Mouse (Mus musculus): Measurements from ENCODE around the gene Oip5.
A peak's percentile ranks its signal among the peaks of the same experiment; 100 is the strongest.
"Not testable (repeated sequence)": the region's sequence is repeated elsewhere in the genome, so short reads cannot be mapped to it uniquely, and the experiment has no call there.

The Oip5 gene

DNA sequence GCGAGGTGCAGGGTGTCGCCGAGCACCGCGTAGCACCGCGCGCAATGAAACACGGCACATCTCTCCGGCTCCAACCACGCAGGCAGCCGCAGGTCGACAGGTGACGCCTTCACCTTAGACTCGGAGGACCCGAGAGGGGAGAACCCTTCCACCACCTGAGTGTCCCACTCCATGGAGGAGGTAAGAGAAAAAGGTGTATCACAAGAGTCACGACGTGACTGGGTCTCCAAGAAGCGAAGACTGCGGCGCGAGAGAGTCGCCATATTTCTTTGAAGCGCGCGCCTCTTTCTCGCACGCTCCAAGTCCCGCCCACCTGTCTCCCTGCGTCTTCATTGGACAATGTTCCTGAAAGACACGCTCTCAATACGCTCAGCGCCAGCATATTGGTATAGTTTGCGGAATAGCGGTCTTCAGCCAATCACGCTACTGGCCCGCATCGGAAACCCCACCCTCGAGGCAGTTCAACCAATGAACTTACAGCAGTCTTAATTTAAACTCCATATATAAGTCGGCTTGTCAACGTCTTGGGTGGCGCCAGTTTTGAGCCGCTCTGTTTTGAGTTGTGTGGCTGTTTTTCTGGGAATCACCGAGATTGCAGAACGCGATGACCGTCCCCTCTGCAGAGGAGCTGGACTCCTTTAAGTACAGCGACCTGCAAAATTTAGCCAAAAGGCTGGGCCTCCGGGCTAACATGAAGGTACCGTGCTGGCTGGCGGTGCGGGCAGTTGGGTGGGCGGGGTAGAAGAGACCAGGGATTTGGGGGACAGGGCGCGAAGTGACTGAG lies at the start of gene Oip5, which contains the start of gene Nusap1:
Oip5 (minus strand) TSS at position 271 of the 784 bp plus-strand sequence.
Nusap1 (plus strand) TSS at position 100 of the 784 bp plus-strand sequence.
- DNase-seq (ENCODE audit: low read depth, low spot score): peak; percentile 93

DNA sequence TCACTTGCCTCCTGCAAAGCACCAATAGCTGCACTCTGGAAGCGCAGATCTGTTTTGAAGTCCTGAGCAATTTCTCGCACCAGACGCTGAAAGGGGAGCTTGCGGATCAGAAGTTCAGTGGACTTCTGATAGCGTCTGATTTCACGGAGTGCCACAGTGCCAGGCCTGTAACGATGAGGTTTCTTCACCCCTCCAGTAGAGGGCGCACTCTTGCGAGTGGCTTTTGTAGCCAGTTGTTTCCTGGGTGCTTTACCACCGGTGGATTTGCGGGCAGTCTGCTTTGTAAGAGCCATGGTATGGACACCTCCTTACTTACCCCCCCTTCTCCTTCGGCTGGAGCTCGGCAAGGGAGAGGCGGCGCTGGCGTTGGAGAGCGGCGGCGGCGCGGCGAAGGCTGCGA lies 47.5 kb upstream of the Oip5 start:
- not testable (repeated sequence) for DNase-seq (ENCODE audit: low read depth, low spot score)

DNA sequence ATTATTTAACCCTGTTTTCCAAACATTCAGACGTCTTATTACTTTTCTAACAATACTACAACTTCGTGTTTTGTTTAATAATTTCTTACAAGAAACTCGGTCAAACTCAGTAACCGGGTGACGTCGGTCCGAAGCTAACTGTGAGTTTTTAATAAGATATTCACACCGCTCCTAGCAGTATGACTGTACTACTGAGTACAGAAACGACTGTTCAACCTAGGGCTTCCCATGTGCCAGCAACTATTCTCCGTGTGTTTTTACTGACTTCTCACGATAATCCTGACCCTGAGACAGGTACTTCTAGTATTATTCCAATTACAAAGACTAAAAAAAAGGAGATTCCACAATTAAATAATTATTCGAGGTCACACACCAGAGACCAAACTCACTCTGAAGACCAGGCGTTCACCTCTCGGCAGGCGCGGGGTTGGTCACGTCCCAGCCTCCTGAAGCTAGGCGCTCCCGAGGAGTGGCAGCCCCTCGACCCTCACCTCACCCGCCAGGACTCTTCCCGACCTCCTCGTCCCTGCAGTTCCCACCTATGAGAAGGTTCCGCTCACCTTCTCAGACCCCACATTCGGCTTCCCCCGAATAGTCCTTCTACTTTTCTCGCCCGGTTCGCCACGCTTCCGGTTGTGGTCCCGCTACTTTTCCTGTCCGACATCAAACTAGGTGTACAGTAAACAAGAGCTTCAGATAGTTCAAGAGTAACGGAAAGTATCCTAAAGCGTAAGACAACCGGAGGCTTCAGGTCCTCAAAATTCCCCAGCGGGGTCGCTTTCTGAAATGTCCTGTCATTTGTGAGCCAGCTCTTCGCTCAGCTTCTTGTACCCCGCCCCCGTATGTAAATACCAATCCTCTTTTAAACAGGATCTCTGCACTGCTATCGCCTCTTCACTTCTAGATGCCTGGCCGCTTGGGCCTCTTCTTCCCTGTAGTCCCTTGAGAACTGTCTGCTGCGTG lies 44.2 kb upstream of the Oip5 start, which contains the start of gene Ndufaf1:
Ndufaf1 (minus strand) TSS at position 608 of the 963 bp plus-strand sequence.
- DNase-seq (ENCODE audit: low read depth, low spot score): peak; percentile 77

DNA sequence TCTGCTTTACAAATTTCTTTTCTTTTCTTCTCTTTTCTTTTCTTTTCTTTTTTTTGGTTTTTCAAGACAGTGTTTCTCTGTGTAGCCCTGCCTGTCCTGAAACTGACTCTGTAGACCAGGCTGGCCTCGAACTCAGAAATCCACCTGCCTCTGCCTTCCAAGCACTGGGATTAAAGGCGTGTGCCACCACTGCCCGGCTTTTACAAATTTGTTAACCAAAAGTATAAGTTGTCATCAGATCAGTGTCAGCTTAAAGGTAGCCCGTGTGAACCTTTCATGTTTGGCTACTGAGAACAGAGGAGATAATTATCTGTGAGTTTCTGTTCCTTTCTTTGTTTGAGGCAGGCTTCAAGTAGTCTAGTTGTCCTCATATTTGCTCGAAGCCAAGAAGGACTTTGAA lies 26.0 kb upstream of the Oip5 start:
- DNase-seq (ENCODE audit: low read depth, low spot score): no peak

DNA sequence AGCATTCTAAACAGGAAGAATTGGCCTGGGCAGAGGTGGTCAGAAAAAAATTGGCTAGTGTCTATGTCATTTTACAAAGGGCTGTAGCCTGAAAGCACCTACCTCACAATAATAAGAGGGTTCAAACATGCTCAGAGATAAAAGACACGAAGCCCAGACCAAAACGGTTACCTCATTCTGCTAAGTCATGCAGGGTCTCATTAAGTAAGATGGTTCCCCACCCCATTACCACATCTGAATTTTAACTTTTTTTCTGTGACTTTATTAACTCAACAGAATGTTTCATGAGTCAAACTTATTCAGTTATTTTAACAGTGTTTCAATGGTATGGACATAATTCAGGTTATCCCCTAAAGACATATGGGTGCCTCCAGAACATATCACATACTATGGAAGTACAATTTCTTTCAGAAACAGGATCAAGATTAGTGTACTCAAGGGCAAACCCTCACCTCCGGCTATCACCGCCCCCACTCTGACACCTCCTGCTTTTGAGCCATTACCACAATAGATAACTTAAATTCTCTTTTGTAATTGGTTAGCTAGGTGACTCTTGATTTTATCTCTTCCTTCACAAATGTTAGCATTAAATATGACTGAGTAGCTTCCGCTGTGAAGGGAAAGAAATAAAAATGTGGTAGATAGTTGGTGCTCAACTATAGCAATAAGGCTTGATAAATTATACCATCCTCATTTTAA lies 23.1 kb upstream of the Oip5 start:
- DNase-seq (ENCODE audit: low read depth, low spot score): no peak

DNA sequence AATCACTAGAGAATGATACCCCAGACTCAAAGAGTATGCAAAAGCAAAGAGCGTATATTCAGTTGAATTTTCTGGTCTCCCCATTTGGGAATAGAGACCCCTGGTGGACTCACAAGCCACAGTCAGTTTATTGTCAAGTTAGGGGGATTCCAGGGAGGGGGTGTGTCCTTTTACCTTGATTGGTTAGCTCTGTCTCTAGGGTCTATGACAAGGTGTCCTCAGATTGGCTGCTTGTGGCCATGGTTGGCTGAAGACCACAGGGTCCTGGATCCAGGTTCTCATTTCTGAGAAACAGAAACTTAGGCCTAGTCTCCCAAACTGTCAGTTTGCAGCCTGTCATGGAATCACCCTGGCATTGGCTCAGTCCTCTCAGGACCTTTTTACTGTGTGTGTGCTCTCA lies 18.5 kb upstream of the Oip5 start:
- DNase-seq (ENCODE audit: low read depth, low spot score): no peak

DNA sequence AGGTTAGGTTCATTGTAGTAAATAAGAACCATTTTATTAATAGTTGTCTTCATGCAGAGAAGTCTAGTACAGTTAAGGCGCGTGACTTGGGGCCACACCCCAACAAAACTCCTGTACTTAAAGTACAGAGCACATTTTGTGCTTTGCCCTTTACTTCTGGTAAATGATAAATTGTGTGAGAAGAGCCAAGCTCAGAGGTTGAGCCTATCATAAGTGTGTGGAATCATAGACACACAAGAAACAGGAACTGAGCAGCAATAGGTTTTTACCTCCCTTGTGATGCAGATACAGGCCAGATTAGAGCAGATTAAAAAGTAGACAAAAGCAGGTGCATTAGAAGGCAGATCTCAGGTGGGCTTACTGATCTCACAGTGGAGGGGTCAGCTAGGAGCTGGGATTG lies 3.0 kb upstream of the Oip5 start:
- DNase-seq (ENCODE audit: low read depth, low spot score): no peak

DNA sequence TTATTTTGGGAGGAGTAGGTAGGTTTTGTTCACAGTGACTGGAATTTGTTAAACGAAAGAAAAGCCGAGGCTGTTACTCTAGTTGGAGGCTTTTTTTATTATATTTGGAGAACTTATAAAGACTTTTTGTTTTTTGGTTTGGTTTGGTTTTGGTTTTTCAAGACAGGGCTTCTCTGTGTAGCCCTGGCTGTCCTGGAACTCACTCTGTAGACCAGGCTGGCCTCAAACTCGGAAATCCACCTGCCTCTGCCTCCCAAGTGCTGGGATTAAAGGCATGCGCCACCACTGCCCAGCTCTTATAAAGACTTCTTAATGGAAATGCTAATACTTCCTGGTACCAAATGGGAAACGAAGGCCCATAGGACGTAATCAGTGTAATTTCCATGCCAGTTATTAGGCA lies 733 bp upstream of the Oip5 start:
- not testable (repeated sequence) for DNase-seq (ENCODE audit: low read depth, low spot score)

DNA sequence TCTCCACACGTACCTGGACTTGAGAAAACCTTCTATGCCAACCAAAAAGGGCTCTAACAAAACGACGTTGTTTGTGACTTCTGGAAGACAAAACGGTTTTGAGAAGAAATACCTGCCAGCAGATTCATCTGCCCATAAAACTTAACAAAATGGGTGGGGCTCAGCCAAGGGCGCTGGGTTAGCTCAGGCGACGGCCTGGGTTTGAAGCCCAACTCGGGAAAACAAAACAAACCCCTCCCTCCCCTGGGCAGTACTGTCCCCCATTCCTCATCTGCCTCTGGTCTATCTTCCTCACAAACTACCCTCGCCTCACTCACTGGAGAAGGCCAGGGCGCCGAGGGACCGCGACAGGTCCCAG lies 449 bp downstream of the Oip5 start:
- DNase-seq (ENCODE audit: low read depth, low spot score): no peak

DNA sequence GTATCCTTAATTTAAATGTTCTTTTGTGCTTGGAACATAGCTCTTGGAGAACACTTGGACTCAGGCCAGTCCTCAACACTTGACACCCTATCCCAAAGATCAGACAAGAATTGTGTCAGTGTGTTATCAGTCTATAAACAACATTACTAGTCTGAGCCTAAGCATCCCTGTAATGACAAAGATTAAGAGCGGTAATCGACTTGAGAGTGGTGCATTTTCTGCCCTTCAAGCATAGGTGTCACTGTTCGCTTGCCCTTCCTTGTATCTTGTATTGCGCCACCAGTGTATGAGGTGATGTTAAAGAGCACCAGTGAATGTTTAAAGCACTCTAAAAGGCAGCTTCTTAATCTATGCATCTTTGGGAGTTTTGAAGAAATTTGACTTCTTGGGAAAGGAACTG lies 11.2 kb downstream of the Oip5 start:
- no peak for DNase-seq (ENCODE audit: low read depth, low spot score)

DNA sequence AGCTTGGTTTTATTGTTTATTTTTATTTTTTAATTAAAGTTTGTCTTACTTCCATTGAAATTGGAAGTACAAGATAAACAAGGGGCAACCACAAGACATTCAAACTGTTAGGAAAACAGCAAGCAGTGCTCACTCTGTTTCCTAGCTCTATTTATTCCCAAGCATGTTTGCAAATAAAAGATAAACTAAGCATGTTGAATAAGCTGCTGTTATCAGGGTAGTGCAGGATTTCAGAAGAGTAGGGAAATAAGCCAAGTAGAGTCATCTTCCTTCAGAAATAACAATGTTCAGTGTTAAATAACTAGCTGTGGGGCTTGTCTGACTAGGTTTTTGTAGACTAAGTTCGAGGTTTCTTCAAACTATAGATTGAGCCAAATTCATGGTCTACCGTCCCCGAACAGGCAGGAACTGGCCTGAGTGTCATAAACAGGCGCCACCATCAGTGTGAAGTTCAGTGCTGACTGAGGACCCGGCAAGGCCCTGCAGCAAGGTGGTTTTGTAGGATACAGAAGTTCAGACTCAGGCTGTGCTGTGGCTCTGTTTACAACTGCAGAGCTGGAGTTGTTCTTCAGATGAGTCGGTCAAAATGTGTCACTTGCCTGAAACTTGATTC lies 12.8 kb downstream of the Oip5 start:
- DNase-seq (ENCODE audit: low read depth, low spot score): no peak

DNA sequence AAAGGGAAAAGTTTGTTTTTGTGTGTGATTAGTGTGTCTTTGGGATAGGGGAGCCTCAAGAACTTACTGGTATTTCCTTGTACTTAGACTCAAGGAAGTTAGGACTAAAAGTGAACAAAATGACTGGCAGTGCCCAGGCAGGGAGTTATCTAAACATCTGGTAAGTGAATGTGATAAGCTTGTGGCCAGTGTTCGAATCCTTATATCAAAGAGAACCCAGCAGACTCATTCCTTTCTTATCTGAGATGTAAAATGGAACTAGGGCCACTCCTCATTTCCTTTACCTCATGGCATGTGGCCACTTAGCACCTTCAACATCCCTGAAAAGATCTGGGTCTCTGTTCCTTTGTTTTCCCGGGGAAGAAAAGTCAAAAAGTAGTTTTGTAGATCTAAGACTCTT lies 14.4 kb downstream of the Oip5 start:
- no peak for DNase-seq (ENCODE audit: low read depth, low spot score)

DNA sequence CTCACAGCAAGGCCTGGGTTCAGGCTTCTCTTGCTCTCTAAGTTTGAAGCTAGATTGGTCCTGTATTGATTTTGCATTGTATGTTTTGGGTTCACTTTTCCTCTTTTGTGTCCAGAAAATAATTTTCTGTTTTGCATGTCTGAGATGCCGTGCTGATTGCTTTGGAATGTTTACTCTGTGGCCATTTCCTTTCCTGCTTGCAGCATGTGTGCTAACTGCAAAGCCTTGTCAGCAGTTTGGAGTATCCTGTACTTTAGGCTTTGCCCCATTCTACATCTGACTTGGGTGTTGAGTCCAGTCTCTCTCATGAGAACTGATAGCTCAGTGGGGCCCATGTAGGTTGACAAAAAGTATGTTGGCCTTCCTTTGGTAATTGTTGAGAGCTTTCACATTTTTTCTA lies 15.8 kb downstream of the Oip5 start:
- DNase-seq (ENCODE audit: low read depth, low spot score): no peak

DNA sequence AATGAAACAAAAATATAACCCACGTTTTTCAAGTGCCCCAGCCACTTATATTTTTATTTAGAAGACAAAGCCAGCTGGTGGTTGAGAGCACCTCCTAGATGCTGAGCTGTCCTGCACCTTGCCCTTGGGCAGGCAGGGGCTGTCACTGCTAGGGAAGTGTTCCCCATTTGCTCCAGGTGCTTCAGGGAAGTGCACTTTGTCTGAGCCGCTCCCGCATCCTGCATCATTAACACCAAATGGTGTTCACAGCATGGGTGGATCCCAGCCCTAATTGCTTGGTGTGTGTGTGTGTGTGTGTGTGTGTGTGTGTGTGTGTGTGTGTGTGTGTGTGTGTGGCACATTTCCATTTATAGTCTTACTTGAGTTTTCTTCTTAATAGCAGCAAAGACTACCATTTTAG lies 16.7 kb downstream of the Oip5 start:
- not testable (repeated sequence) for DNase-seq (ENCODE audit: low read depth, low spot score)

DNA sequence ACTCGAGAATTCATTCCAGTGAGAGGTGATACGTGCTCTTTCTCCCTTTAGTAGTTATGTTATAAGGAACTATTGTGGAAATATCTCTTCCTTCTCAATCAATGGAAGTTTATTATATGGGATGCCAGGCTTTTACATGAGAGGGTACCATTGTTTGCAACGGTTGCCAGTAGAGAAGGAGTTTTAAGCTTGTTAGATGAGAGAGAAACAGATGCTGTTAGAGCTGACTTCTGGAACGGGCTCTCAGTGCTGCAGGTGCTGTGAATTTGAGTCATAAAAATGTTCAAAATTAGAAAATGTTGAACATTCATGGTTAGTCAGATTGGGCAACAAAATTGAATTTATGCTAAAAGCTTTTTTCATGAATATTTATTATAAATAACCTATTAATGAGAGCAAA lies 17.2 kb downstream of the Oip5 start:
- DNase-seq (ENCODE audit: low read depth, low spot score): no peak

DNA sequence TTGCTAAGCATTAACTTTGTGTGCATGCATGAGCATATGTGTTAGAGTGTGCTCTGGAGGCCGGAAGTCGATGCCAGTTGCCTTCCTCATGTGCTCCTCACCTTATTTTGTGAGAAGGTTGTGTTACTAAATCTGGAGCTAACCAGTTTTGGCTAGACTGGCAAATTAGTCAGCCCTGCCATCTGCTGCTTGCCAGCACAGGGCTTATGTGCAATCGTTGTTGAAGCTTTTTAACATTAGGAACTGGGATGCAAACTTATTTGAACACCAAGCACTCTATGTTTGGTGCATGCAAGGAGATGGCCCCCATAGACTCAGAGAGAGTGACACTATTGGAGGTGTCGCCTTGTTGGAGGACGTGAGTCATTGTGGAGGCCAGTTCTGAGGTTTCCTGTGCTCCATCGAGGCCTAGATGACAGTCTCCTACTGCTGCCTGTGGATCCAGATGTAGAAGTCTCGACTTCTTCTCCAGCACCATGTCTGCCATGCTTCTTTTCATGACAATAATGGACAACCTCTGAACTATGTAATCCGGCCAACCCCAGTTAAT lies 21.4 kb downstream of the Oip5 start:
- DNase-seq (ENCODE audit: low read depth, low spot score): no peak

DNA sequence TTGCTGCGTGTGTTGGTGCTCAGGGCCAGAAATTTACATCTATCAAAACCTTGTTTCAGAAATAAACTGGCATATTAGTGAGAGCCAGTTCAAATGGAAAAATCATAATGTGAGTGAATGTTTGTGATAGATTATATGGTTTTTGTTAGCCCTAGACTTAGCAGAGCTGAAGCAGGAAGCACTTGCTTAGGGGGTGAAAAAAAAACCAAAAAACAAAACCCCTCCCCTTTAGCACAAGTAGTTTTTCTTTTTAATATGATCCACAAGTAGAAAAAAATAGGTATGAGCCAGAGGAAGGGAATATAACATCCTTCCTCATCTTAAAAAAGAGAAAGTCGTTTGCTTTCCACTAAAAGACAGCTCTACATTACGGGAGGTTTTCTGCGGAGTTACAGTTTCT lies 23.0 kb downstream of the Oip5 start:
- no peak for DNase-seq (ENCODE audit: low read depth, low spot score)

DNA sequence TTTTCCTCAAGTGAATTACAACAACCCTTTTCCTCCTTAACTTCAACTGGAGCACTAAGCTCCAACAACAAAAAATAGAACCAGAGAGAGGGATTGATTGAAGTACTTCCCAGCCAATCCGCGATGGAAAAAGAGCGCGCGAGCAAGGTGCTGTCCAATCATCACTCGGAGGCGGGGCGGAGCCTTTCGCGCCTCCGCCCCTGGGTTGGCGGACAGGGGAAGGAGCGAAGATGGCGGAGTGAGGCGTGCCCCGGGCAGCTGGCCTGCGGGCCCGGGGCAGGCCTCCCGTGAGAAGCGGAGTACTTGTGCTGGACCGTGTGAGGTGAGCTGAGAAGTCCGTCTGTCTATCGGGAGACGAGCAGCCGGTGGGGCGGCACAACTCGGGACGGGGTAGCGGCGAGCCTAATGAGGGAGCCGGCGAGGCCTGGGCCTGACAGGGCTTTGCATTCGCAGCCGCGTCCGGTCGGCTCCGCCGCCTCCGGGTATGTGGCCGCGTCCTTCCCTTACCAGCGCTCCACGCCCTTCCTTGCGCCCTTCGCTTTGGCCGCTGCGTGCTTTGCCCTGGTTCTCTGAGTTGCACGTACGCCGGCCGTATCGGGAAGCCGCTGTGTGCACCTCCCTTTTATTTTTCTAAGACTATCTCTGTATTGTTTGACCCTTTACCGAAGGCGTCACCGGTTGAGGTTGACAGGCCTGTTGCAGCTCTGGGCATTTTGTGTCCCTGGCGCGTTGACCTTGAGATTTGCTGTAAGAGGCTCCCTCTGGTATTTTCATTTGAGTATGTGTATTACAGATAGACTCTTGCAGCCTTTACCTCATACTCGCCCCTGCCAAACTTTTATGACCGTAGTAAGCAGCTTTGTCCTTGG lies 23.9 kb downstream of the Oip5 start:
- peak; percentile 95 for DNase-seq (ENCODE audit: low read depth, low spot score)

DNA sequence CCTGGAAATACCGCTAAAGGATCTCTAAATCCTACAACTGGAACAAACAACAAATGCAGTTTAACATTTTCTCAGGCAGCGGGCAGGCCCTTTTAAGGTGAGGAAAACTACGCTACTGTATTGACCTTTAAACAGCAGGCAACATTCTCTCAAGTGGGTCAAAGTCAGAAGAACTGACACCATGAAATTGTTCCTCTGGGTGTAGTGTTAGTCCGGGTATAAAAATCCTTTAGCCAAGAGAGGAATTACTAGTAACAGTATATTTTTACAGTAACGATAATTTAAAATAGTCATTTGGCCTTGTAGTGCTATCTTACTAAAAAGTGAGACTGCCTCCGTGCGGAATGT lies 24.5 kb downstream of the Oip5 start:
- no peak for DNase-seq (ENCODE audit: low read depth, low spot score)

DNA sequence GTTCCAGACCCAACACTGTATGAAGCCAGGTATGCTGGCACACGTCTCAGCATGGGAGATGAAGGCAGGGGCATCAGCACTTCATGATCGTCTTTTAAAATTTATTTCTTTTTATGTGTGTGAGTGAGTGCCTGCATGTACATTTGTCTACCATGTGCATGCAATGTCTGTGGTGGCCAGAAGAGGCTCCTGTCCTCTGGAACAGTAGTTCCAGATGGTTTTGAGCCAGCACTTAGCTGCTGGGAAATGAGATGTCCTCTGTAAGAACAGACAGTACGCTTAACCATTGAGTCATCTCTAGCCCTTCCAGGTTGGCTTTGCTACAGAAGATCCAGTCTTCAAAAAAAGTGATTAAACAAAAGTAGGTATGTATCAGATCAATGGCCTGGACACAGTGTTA lies 27.0 kb downstream of the Oip5 start:
- DNase-seq (ENCODE audit: low read depth, low spot score): no peak
